Mouse (Mus musculus): ENCODE data around the gene Rasl2-9.
"Not testable (repeated sequence)": the region's sequence is repeated elsewhere in the genome, so short reads cannot be mapped to it uniquely, and the experiment has no call there.

The Rasl2-9 gene

DNA sequence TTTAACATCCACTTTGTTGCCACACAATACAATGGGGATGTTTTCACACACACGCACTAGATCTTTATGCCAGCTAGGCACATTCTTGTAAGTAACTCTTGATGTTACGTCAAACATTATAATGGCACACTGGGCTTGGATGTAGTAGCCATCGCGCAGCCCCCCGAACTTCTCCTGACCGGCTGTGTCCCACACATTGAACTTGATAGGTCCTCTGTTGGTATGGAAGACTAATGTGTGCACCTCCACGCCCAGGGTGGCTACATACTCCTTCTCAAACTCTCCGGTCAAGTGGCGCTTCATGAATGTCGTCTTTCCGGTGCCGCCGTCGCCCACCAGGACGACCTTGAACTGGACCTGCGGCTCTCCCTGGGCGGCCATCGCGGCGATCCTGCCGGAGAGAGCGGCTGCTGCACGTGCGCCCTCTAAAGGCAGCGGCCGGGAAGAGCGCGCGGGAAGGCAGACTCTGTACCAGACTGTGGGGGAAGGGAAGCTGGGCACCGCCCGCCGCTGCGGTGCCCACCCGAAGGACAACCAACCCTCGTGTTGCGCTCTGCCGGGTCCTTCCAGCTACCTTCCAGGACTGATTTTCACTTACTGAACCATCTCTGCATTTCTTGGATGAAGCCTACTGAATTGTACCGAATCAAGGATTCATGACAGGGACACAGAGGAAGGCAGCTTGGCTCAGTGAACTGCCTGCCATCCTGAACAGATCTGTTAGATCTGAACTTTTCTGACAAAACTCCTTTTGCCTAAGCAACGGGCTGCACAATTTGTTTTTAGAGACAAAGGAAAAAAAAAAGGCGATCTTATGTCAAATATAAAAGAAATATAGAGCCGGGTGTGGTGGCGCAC, at the start of gene Rasl2-9:
Rasl2-9 (minus strand) TSS at position 402 of the 858 bp plus-strand sequence.
- peak; percentile 76 to 80 for DNase-seq (ENCODE audit: low spot score in 2 of 2)

DNA sequence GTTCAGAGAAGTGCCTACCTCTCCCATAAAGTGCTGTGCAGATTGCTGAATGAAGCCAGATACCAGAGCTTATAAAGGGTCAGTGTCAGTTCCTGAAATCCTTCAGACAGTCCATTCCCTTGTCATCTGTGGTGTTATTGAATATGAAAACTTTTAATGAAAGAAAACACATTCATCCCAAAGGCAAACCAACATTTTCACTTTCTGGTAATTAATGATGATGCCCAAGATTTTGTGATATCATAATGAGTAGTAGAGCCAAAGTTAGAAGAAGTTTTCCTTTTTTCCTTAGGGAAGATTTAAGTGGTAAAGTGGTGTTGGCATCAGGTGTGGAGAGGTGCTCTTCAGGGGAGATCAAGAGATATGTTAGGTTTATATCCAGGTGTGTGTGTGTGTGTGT, 23.8 kb upstream of the Rasl2-9 start, which contains the start of gene Vmn1r55:
Vmn1r55 (minus strand) TSS at position 101 of the 400 bp plus-strand sequence.
- not testable (repeated sequence) for DNase-seq (ENCODE audit: low spot score in 2 of 2)

DNA sequence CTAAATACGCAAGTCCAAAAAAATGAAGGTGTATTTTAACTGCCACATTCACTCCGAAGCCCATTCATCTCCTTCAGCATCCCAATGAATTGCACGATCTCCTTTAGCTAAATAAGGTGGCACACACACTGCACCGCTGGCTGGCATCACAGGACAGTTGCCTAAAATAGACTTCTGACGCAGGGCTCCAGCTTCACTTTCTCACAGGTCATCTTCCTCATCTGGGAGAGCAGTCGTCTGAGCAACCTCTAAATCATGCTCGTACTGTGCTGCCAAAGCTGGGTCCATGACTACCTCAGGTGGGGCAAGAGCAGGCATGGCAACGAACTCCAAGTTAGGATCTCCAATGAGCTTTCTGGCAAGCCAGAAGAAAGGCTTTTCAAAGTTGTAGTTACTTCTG, 672 bp downstream of the Rasl2-9 start:
- DNase-seq (ENCODE audit: low spot score in 2 of 2): no peak

DNA sequence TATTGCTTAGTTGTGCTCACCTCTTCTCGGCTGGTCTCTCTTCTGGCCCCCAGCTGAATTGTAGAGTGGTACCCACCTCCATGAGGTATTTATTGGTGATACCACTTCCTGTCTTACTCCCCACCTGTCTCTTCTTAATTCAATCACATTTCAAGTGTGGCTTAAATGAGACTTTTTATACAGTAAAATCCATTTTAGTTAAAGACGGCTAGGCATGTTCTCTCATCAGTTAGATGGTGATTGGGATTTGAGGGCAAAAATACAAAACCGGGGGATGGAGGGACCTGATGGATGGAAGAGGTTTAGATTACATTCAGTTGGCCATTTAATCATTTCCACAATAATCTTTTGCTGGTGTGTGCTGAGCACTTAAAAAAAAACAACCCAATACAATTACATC, 8.9 kb downstream of the Rasl2-9 start, which contains the start of gene Rfpl4:
Rfpl4 (minus strand) TSS at position 101 of the 400 bp plus-strand sequence.
- DNase-seq (ENCODE audit: low spot score in 2 of 2): no peak

DNA sequence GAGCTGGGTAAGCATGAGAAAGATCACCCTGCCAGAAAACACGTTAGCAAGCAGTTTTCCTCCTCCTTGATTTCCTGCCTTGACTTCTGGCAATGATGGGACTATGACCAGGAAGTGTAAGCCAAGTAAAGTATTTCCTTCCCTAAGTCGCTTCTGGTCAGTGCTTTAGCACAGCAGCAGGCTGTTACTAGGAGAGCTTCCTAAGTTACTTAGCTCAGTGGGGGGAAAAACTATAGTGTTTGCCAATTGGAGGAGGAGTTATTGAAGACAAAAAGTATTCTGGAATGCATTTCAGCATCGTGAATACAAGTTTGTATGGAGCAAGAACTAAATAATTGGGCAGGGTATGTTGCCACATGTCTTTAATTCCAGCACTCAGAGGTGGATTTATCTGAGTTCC, 13.0 kb downstream of the Rasl2-9 start:
- DNase-seq (ENCODE audit: low spot score in 2 of 2): peak in 1 of 2 experiments; percentile 13

DNA sequence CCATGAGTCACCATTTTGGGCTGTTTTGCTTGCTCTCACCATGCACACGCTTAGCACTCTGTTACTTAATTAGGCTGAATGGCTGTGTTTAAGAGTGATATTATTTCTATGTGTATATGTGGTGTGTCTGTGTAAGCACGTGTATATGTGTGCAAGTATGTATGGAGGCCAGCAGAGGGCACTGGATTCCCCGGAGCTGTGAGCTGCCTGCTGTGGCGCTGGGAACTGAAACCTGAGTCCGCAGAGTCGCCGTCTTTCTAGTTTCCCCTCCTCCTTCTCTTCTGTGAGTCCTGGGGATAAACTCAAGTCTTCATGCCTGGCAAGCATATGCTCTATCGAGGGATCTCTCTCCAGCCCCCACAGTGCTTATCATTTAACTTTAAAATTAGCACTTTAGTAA, 16.4 kb downstream of the Rasl2-9 start:
- no peak for DNase-seq (ENCODE audit: low spot score in 2 of 2)

DNA sequence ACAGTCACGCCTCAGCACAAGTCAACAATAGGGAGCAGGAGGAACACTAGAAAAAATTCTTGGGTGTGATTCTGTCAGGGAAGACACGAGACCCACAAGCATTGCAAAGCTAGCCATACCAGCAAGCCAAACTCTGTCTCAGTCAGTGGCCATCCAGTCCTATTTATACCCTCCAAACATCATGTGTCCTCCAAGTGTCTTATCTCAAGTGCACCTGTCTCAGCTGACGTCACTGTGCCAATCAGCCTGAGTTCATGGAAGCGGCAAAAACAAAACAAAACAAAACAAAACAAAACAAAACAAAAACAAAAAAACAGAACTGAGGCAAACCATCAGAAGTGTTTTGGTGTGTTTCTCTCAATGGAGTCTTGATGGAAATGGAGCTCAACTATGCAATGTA, 17.5 kb downstream of the Rasl2-9 start:
- no peak for DNase-seq (ENCODE audit: low spot score in 2 of 2)

DNA sequence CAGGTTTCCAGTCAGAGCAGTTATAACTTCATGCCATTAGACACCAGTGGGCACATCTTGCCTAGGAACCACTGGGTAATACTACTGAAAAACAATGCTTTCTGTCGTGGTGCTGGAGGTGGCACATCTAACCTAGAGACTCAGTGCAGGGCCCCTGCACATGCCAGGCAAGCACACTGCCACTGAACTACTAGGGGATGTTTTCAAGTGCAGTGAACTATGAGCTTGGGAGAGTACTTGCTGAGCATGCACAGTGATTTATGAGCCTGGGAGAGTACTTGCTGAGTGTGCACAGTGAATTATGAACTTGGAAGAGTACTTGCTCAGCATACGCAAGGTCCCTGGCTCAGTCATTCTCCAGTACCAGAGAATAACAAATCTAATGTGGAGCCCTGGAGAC, 23.2 kb downstream of the Rasl2-9 start:
- DNase-seq (ENCODE audit: low spot score in 2 of 2): no peak

DNA sequence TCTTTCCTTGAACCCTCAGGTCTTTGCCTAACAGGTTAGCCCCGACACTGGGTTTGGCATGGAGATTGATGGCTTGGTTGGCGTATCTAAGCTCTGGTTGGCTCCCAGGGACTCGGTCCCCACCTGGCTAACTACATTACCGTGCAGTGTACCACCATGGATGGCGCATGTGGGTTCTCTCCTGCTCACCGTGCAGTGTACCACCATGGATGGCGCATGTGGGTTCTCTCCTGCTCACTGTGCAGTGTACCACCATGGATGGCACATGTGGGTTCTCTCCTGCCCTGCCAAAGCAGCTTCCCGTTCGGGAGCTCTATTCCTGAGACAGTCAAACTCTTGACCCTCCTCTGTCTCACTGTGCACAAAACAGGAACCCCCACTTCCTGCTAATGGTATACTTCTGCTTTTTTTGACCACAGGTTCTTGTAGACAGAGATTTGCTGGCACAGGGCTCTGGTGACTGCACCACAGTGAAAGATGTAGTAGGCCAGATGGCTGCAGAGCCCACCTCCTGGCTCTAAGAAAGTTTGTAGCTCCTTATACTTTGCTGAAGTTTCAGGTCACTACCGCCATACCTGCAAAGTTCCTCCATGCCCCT, 24.6 kb downstream of the Rasl2-9 start:
- no peak for DNase-seq (ENCODE audit: low spot score in 2 of 2)

DNA sequence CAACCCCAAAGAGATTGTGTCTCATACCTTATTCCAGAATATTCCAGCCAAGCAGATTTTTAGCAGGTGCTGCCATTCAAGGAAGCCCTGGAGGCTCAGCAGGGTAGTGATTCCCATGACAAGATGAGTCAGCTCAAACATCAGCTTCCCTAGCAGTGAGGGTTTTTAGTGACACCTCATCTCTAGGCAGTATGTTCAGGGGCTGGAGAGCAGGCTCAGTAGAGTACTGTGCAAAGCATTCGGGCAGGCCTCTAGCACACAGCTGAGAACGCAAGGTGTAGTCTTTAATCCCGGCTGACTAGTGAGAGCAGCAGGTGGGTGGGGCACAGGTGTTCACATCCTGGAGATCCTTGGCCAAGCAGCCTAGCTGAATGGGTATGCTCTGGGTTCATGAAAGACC, 26.0 kb downstream of the Rasl2-9 start:
- no peak for DNase-seq (ENCODE audit: low spot score in 2 of 2)

DNA sequence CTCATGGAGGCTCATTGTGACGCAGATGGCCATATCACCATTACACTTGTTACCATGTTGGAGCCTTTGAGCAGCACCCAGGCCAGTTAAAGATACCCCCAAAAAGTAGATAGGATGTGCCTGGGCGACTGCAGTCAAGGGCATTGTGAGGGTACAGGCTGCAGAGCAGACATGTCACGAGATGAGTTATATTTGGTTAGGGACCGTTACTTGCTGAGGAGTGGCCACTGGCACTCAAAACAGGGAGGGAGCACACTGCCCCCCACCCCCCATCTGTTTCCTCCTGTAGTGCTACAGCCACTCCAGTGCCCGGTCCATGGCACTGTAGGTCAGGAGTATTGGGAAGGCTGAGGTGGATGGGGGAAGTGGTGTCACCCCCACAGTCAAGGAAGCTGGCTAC, 27.0 kb downstream of the Rasl2-9 start:
- DNase-seq (ENCODE audit: low spot score in 2 of 2): no peak

DNA sequence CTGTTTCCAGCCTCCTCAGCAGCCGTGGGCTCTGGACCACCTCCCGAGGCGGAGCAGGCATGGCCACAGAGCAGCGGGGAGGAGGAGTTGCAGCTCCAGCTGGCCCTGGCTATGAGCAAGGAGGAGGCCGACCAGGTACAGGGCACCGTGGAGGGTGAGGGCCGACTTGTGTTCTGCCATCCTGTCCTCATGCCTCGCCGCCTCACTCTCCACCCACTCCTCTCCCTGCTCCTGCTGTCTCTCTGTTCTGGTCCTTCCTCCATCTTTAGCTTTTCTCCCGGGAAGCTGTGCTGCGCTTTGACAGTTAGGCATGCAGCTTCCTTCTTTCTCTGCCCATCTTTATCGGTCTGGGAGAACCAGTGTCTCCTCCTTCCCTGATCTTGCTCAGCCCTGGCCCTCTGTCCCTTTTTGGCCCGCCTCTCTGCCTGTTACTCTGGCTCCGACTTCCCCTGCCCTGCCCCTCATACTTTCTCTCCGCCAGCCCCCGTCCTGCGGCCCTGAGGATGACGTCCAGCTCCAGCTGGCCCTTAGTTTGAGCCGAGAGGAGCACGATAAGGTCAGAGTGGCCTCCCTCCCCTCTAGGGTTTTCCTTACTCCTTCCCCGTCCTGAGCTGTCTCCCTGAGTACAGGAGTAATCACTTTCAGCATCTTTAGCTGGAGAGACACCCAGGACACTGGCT, 32.8 kb downstream of the Rasl2-9 start:
- DNase-seq (ENCODE audit: low spot score in 2 of 2): peak in 1 of 2 experiments; percentile 33

DNA sequence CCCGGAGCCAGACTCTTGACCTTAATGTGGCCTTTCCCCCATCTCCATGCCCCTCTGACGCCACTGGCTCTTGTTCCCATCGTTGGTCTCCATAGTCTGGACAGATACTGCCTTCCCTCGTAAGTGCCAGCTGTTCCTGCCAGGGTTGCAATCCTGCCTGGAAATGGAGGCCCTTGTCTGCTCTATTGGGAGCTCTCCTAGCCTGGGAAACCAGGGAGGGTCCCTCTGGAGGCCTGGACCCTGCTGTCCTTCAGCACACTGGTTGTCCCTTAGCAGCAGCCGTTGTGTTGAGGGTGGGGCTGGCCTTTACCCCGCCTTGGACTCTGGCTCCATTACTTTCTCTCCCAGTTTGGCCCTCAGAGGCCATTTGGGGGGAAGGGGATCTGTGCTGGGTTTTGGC, 33.4 kb downstream of the Rasl2-9 start:
- DNase-seq (ENCODE audit: low spot score in 2 of 2): no peak

DNA sequence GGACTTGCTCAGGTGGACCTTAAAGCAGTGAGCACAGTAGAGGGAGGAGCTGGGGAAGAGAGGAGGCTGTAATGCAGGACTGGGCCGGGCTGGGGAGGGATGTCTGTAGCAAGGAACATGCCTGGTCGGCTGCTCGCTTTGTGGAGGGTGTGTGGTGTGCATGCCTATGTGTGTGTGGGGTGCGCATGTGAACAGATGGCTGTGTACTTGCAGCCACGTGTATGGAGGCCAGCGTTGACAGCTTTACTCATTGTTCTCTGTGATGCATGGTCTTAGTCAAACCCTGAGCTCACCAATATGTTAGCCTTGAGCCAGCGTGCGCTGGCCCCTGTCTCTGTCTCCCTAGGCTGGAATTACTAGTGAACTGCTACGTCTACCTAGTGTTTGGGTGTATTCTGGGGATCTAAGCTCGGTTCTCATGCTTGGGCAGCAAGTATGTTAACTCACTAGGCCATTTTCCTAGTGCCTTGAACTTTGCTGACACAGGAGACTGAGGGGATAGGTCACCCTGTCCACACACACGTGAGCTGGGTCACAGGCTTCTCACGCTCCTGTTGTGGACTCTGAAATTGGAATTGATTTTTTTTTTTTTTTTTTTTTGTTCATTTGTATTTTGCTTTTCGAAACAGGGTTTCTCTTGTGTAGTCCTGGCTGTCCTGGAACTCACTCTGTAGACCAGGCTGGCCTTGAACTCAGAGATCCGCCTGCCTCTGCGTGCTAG, 34.6 kb downstream of the Rasl2-9 start:
- DNase-seq (ENCODE audit: low spot score in 2 of 2): no peak

DNA sequence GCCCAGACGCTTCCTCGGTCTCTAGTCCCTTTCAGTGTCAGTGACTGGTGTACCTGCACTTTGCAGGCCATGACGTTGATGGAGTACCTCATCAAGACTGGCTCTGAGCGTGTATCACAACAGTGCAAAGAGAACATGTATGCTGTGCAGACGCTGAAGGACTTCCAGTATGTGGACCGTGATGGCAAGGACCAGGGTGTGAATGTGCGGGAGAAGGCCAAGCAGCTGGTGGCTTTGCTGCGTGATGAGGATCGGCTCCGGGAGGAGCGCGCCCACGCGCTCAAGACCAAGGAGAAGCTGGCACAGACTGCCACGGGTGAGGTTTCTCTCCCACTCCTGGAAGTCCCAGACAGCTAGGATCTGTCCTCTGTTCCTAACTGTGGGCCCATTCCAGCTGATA, 35.9 kb downstream of the Rasl2-9 start:
- no peak for DNase-seq (ENCODE audit: low spot score in 2 of 2)

DNA sequence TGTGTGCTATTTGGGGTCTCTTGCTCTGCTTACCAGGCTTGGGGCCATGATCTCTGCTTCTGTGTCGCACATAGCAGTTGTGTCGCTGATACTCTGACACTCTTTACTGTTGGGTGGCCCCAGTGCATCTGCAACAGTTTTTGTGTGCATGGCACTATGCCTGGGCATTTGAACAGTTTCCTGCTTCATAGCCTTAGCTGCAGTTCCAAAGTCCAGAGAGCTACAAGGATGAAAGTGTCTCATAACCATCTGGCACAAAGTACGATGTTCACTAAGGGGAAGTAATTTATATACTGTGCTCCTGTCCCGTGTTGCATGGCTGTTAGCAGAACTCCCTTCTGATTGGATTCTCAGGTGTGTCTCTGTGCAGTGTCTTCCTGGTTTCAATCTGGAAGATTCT, 37.9 kb downstream of the Rasl2-9 start:
- no peak for DNase-seq (ENCODE audit: low spot score in 2 of 2)

DNA sequence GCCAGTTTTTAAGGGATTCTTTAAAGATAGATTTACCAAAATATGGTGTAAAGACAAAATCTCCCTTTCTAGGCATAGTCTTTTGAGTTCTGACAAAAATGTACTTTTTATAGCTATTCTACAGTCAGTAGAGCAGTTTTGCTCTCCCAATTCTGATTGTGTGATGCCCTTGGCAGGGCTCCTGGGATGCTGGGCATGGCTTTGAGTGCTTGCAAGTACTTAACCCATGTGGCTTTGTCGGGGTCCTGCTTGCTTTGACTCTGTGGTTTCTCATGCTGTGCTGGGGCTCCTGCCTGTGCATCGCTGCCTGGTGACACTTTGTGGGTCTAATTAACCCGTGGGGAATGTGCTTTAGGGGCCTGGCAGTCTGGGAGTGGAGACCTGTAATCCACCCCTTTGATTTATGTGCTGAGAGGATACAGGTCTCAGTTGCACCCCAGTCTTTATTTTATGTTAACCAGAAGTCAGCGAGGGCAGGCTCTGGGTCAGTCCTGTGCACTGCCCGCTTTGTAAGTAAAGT, 38.8 kb downstream of the Rasl2-9 start:
- no peak for DNase-seq (ENCODE audit: low spot score in 2 of 2)

DNA sequence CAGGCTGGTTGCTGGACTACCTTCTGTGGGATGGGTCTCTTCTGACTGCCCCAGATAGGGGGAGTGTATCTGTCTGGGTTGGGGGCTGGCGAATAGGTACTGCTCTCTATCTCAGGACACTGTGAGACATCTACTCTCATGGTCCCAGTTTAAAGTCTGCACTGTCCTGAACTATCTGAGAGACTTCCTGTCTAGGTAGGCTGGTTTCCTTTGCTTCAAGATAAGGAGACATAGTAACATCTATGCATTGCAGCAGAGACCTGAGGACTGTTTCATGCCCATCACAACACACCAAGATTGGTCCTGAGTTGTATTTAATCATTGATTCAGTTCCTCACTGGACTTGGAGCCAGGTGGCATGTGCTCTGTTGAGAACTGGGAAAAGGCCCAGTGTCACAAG, 40.2 kb downstream of the Rasl2-9 start:
- DNase-seq (ENCODE audit: low spot score in 2 of 2): no peak

DNA sequence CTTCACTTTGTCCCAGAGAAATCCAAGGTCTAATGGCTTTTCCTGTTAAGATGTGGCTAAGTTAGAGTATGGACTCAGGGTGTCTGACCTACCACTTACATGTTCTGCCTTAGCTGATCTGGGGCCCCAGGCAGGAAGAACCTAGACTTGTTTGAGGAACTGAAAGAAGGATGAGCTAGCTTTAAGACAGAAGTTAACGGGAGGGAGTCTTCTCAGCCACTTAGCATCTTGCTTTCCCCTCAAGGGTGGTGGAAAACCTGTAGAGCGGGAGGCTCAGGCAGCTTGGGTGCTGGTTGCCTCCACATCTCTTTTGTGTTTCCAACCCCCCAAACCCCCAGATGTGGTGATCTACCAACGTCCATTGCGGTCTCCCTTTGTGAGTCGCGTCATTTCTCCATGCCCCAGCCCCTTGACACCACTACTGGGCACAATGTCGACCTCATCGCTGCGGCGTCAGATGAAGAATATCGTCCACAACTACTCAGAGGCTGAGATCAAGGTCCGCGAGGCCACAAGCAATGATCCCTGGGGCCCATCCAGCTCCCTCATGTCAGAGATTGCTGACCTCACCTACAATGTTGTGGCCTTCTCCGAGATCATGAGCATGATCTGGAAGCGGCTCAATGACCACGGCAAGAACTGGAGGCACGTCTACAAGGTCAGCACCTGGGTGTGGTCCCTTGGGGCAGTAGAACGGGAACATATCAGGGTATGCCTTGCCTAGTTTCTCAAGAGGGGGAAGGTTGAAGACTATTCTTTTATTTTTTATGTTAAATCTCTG, 42.2 kb downstream of the Rasl2-9 start:
- DNase-seq (ENCODE audit: low spot score in 2 of 2): no peak

DNA sequence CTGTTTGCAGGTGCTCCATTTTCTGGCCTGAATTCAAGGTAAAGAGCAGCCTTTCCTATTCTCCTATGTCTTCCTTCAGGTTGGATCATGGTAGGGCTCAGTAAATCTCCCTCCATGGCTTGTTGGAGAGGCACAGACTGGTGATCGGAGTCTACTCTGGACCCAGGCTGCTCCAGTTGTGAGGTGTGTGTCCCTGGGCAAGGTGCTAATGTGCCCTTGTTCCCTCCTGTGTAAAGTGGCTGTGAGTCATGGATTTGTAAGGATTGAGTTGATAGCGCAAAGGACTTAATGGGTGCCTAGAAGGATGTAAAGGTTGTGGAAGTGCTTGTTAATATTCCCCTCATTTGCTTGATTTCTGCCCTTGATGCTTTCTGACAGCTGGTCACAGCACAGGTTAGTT, 43.8 kb downstream of the Rasl2-9 start:
- no peak for DNase-seq (ENCODE audit: low spot score in 2 of 2)

DNA sequence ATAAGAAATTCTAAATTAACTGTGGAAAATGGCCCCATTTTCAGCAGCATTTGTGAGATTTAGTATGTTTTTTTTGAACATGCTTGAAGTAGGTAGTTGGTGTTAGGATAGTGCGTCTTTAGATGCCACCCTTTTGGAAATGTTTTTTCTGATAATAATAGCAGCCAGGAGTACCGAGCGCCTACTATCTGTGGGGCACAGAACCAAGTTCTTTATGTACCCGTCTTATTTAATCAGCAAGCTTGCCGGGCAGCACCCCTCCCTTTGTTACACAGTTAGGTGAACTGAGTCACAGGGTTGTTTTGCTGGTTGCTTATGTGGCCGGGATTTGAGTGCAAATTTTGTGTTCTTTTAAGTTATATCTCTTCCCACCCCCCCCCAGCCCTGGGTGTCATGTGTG, 44.5 kb downstream of the Rasl2-9 start:
- no peak for DNase-seq (ENCODE audit: low spot score in 2 of 2)

All from urinary bladder, postnatal 4 days (tissue).